Mouse (Mus musculus): Measurements from ENCODE around the gene Olfr796. TPM values are rescaled to one million over a fixed set of nuclear protein-coding genes. Genes with fewer than 3 reads are reported as not detected.

The Olfr796 gene
- not detected for total RNA-seq (2021)
- long read RNA-seq, experiment 1 = 0 reads
- long read RNA-seq, experiment 2 = 0 reads

DNA sequence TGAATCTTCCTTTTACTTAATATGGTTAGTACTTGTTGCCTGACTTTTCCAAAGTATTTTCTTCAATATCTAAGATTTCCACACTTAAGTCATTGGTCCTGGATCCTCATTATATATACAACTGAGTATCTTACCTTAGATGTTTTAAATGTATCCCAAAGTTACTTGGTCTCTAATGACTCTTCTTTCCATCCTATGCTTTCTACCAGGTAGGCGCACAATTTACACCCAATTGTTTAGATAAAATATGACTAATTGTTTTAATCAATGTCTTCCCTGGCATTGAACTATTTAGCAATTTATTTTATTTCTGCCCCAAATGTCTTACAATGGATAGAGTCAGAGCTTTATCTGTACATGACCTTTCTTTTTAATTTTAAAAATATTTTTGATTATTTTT, at the start of gene Olfr796:
Gene Olfr796 (minus strand): TSS at position 101 of the 400 bp plus-strand sequence.
- no peak for DNase-seq

GRCm38 (mm10) chr10:129657394-129657793, 45.0 kb upstream of the Olfr796 start, which contains the start of gene Olfr800:
TSS of gene Olfr800 (plus strand) at chr10:129657694.
- DNase-seq = no peak

DNA sequence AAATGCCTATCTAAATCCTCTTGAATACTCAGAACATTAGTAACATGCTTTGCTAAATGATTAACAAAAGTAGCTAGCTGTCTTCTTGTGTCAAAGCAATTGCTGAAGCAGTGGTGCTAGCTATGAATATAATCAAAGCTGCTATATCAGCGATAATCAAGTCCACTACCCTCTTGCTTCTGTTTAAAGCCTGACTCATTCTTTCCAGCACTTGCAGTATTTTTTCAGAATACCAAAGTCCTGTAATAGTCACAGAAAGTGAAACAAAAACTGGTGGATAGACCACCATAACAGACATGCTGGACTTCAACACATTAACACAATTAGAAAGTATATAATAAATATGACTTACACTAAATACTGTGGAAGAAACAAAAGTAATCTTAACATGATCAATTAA, 39.4 kb upstream of the Olfr796 start:
- no peak for DNase-seq

DNA sequence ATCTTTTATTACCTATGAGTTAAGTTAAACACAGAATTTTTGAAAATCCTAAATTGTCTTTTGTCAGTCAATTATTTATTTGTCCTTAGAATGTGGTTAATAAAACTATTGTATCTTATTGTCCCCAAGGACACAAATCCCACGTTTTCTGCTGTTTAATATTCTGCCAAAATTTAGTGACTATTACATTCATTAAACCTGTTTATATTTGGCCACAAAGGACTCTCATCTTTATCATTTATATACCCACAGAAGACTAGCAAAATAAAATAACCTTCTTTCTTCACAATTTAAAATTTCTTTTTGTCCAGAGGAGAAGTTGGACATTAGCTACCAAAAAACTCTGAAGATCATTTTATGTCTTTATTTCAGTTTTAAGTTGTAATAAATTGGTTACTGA, 24.8 kb upstream of the Olfr796 start, which contains the start of gene Olfr799:
Gene Olfr799 (plus strand): TSS at position 301 of the 400 bp plus-strand sequence.
- DNase-seq = no peak

DNA sequence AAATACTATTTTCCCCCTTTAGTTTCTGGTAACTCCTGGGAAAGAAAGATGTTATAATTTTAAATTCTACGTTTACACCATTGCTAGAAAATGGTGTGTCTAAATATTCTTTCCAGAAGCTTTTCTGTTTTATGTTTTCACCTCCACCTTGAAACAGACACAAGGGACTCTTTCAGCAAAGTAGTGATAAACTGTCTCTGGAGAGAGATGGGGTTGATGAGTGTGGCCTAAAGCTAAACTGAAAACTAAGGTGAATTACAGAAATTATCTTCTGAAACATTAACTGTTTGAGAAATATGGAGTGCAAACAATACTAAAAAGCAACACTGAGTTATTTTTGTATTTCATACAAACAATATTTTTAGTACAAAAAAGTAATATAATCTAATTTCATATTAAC, 15.5 kb upstream of the Olfr796 start, which contains the start of gene Olfr798:
Gene Olfr798 (minus strand): TSS at position 101 of the 400 bp plus-strand sequence.
- DNase-seq = no peak

DNA sequence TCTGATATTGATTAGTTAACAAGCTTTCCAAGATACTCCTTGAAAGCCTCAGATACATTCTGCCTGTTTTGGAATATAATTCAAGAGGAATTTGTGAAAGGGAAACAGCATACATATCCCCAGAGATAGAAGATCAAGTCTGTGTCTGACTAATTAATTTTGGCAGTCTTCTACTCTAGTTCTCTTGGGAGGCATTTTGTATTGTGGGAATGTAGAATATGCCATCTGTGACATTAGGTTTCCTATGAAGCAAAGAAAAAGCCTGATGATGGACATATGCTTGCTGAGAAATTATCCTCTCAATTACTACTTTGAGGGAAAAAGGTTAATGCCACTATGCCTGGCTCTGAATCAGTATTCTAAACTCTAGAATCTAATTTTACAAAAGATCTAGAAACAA, 10.9 kb upstream of the Olfr796 start:
- no peak for DNase-seq

- no peak for DNase-seq
These were observed 9.4 kb upstream of the Olfr796 start for GRCm38 (mm10) chr10:129621724-129622123.

GRCm38 (mm10) chr10:129577066-129577465, 35.3 kb downstream of the Olfr796 start:
- no peak for DNase-seq

GRCm38 (mm10) chr10:129567355-129567754, 45.0 kb downstream of the Olfr796 start, which contains the start of gene Olfr794:
TSS of gene Olfr794 (plus strand) at chr10:129567655.
- no peak for DNase-seq

Small RNAs within 50 kb of the gene (microRNA-seq; reads per million reads assigned to microRNA genes)
- 0 reads per million in 2 experiments for gene Gm23252

Other genes with a start within 250 kb of the Olfr796 start
- gene Olfr784, start 228.5 kb downstream of the Olfr796 start, total RNA-seq (2021) = not detected
- gene Olfr785, start 207.1 kb downstream of the Olfr796 start, total RNA-seq (2021) = not detected
- gene Olfr786, start 185.3 kb downstream of the Olfr796 start, total RNA-seq (2021) = not detected
- not detected for gene Olfr787, start 150.7 kb downstream of the Olfr796 start, total RNA-seq (2021)
- gene Olfr788, start 141.6 kb downstream of the Olfr796 start, total RNA-seq (2021) = not detected
- not detected for gene Olfr789, start 127.8 kb downstream of the Olfr796 start, total RNA-seq (2021)
- not detected for gene Olfr790, start 114.1 kb downstream of the Olfr796 start, total RNA-seq (2021)
- gene Olfr791, start 90.8 kb downstream of the Olfr796 start, total RNA-seq (2021) = not detected
- not detected for gene Olfr792, start 73.4 kb downstream of the Olfr796 start, total RNA-seq (2021)
- not detected for gene Olfr794, start 44.9 kb downstream of the Olfr796 start, total RNA-seq (2021)
- gene Olfr798, start 15.4 kb upstream of the Olfr796 start, total RNA-seq (2021) = not detected
- not detected for gene Olfr799, start 24.9 kb upstream of the Olfr796 start, total RNA-seq (2021)
- gene Olfr800, start 45.1 kb upstream of the Olfr796 start, total RNA-seq (2021) = not detected
- not detected for gene Olfr801, start 61.3 kb upstream of the Olfr796 start, total RNA-seq (2021)
- gene Olfr802, start 75.6 kb upstream of the Olfr796 start, total RNA-seq (2021) = not detected
- not detected for gene Olfr803, start 81.7 kb upstream of the Olfr796 start, total RNA-seq (2021)
- not detected for gene Olfr804, start 90.6 kb upstream of the Olfr796 start, total RNA-seq (2021)
- not detected for gene Olfr805, start 116.8 kb upstream of the Olfr796 start, total RNA-seq (2021)
- gene Olfr806, start 129.4 kb upstream of the Olfr796 start, total RNA-seq (2021) = not detected
- not detected for gene Olfr807, start 145.2 kb upstream of the Olfr796 start, total RNA-seq (2021)
- gene Olfr808, start 152.9 kb upstream of the Olfr796 start, total RNA-seq (2021) = not detected
- not detected for gene Olfr809, start 162.1 kb upstream of the Olfr796 start, total RNA-seq (2021)
- gene Olfr810, start 182.3 kb upstream of the Olfr796 start, total RNA-seq (2021) = not detected
- gene Olfr811, start 191.8 kb upstream of the Olfr796 start, total RNA-seq (2021) = not detected
- not detected for gene Olfr812, start 233.5 kb upstream of the Olfr796 start, total RNA-seq (2021)
- gene Olfr813, start 242.8 kb upstream of the Olfr796 start, total RNA-seq (2021) = not detected

All from gastrocnemius, postnatal 10 days (tissue).